Mouse (Mus musculus) gastrocnemius, postnatal 36 days (tissue): ENCODE measurements around the gene Ptprn2. TPM values are rescaled to one million over a fixed set of nuclear protein-coding genes. Genes with fewer than 3 reads are reported as not detected.

Experiments
- DNase-seq, 2 experiments: peaks; one replicate each; pipeline ENCODE4 v3.0.0; 2022
- intact Hi-C: fragments of 180-260 bp; cut with DNase I; formaldehyde crosslinking; loops from one replicate; pipeline ENCODE4 v1.15.1; 2025
- total RNA-seq, 2 experiments: library from RNA; stranded (reverse); gene quantifications; 2 replicates each; pipeline ENCODE4 v1.2.3; 2021

Gene Ptprn2
- total RNA-seq, 2 experiments from 2014 or later, result not detected

- DNase-seq, result no peak
- intact Hi-C loops, result no loop called here
Measured at GRCm38 (mm10) chr12:117265211-117265610, 779.7 kb downstream of the Ptprn2 start.

- no peak for DNase-seq
- intact Hi-C loops, result no loop called here
Measured at GRCm38 (mm10) chr12:117268543-117269172, 783.1 kb downstream of the Ptprn2 start.

- intact Hi-C loops, result no loop called here
- no peak for DNase-seq
Measured at GRCm38 (mm10) chr12:117269310-117269709, 783.8 kb downstream of the Ptprn2 start.

GRCm38 (mm10) chr12:117270199-117270598, 784.7 kb downstream of the Ptprn2 start:
- intact Hi-C loops, result no loop called here
- DNase-seq, result no peak

- intact Hi-C loops, result no loop called here
Measured at GRCm38 (mm10) chr12:117273166-117273565, 787.6 kb downstream of the Ptprn2 start.

GRCm38 (mm10) chr12:117274576-117274975, 789.1 kb downstream of the Ptprn2 start:
- no peak for DNase-seq
- intact Hi-C loops, result no loop called here

More at GRCm38 (mm10) chr12:117273166-117273565, 787.6 kb downstream of the Ptprn2 start:
- no peak for DNase-seq

GRCm38 (mm10) chr12:117280790-117281189, 795.3 kb downstream of the Ptprn2 start:
- intact Hi-C loops, result no loop called here
- DNase-seq, result no peak

- intact Hi-C loops, result no loop called here
- DNase-seq, result no peak
Measured at GRCm38 (mm10) chr12:117282659-117283058, 797.1 kb downstream of the Ptprn2 start.

GRCm38 (mm10) chr12:117287456-117287855, 801.9 kb downstream of the Ptprn2 start:
- intact Hi-C loops, result no loop called here
- DNase-seq, result no peak

- intact Hi-C loops, result no loop called here
- no peak for DNase-seq
Measured at GRCm38 (mm10) chr12:117291943-117292342, 806.4 kb downstream of the Ptprn2 start.

- intact Hi-C loops, result no loop called here
- no peak for DNase-seq
Measured at GRCm38 (mm10) chr12:117296792-117297191, 811.3 kb downstream of the Ptprn2 start.

- DNase-seq, result no peak
- intact Hi-C loops, result no loop called here
Measured at GRCm38 (mm10) chr12:117299084-117299483, 813.6 kb downstream of the Ptprn2 start.

GRCm38 (mm10) chr12:117304751-117305624, 819.5 kb downstream of the Ptprn2 start:
- no peak for DNase-seq

GRCm38 (mm10) chr12:117305625-117306105, 820.1 kb downstream of the Ptprn2 start:
- intact Hi-C loops, result no loop called here
- DNase-seq, result no peak

More at GRCm38 (mm10) chr12:117304751-117305624, 819.5 kb downstream of the Ptprn2 start:
- intact Hi-C loops, result no loop called here

GRCm38 (mm10) chr12:117312079-117312478, 826.6 kb downstream of the Ptprn2 start:
- DNase-seq, result no peak
- intact Hi-C loops, result no loop called here

GRCm38 (mm10) chr12:117314987-117315386, 829.5 kb downstream of the Ptprn2 start:
- no peak for DNase-seq
- intact Hi-C loops, result no loop called here

GRCm38 (mm10) chr12:117315661-117316060, 830.1 kb downstream of the Ptprn2 start:
- intact Hi-C loops, result no loop called here
- DNase-seq, result no peak

GRCm38 (mm10) chr12:117318229-117318628, 832.7 kb downstream of the Ptprn2 start:
- intact Hi-C loops, result no loop called here
- no peak for DNase-seq

GRCm38 (mm10) chr12:117323017-117323416, 837.5 kb downstream of the Ptprn2 start:
- intact Hi-C loops, result no loop called here
- DNase-seq, result no peak
